Mouse (Mus musculus) lung, postnatal 25 days (tissue): Measurements from ENCODE around the gene Evi5.

Experiments used
- DNase-seq: peaks from one replicate; pipeline ENCODE4 v3.0.0; 2022; ENCODE audit warnings: low spot score

The Evi5 gene

GRCm38 (mm10) chr5:107739023-107739422, 135.9 kb downstream of the Evi5 start:
- DNase-seq, result no peak

GRCm38 (mm10) chr5:107738296-107738695, 136.6 kb downstream of the Evi5 start:
- DNase-seq, result no peak

- DNase-seq, result no peak
Observed at GRCm38 (mm10) chr5:107736171-107736570, 138.7 kb downstream of the Evi5 start.

GRCm38 (mm10) chr5:107731844-107732243, 143.1 kb downstream of the Evi5 start:
- no peak for DNase-seq

GRCm38 (mm10) chr5:107731408-107731807, 143.5 kb downstream of the Evi5 start:
- DNase-seq, result no peak

DNA sequence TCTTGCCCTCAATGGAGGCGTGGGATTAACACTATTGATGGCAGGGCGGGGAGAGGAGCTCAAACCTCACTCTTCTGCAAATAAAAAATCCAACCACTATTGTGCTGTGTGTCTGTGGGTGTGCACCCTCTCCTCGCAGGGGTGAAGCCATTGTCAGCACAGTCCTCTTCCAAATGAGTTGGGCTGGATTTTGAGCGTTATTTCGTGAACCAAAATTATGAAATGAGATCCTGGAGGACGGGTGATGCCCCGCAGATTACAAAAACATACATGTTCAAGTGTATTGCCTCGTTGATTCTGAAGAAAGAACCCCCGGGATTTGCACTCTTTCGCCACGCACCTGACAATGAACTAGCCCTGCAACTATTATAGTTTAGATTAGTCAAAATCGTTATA, 147.9 kb downstream of the Evi5 start:
- no peak for DNase-seq

- DNase-seq, result no peak
Observed at GRCm38 (mm10) chr5:107726281-107727006, 148.5 kb downstream of the Evi5 start.

DNA sequence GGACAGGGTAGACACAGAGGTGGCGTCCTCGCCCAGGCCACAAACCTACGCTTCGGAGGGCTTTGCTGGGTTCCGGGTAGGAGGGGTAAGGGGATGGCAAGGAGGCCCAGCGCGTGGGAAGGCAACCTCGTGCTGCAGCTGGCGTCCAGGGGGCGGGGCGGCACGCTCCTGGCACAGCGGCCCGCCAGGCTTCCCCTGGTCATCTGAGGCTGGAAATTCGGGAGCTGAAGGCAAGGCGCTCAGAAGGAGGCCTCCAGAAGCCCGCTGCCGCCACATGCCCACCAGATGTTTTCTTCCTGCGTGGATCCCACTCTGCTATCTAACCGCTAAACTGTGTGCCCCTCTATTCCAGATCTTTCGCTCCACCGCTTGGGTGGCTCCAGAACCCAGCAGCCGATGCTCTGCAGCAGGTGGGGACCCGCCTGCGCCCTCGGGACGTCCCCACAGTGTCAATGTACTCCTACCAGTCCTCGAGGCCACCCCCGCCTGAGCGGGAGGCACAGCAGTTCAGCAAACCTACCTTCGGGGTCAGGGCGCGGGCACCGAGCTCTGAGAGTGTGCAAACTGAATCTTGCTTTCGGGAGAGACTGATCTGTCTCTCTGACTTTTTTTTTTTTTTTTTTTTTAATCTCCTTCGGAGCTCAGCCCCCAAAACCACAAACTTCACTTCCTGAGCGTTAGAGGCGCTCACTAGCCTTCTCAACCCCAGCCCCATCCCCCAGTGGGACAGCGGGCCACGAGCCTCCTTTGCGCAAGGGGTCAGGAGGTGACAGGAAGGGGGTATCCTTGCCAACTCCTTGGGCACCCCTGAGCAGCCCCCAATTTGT, 149.3 kb downstream of the Evi5 start, which contains the start of gene Gfi1:
Gene Gfi1 (minus strand): TSS at position 602 of the 827 bp plus-strand sequence.
- peak; percentile 21 for DNase-seq

DNA sequence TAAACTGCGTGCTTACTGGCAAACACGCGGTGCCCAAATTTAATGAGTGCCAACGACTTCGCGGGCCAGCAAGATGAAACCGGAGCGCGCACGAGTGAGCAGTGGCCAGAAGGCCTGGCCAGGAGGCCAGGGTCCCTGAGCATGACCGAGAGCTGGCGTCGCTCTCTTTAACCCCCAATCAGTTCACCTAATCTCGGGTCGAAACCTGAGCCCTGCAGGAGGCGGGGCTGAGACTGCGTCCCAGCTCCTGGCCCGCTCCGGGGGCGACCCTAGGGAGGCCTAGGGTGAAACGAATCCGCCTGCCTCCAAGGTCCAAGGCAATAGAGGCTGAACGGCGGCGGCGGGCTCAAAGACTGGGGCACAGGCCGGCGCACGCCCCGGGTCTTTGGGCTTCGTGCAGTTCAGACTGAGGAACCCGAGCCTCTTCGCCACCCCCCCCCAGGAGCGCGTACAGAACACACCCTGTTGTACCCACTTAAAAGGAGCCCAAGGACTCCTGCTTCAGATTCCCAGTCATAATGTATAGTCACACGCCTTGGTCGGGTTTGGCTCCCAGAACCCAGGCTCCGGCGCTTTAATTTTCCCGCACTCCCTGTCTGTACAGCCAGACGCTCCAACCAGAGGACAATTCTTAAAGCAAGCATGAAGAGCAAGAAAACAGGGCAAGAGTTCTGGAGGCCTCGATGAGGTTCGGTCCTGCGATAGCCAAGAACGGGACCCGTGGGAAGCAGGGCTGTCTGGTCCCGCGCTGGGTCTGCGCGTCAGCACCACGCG, 150.1 kb downstream of the Evi5 start:
- DNase-seq, result no peak

GRCm38 (mm10) chr5:107723541-107724511, 151.1 kb downstream of the Evi5 start:
- peak; percentile 26 for DNase-seq

GRCm38 (mm10) chr5:107722661-107723532, 152.0 kb downstream of the Evi5 start:
- DNase-seq, result no peak

GRCm38 (mm10) chr5:107721638-107722011, 153.3 kb downstream of the Evi5 start:
- DNase-seq, result no peak

DNA sequence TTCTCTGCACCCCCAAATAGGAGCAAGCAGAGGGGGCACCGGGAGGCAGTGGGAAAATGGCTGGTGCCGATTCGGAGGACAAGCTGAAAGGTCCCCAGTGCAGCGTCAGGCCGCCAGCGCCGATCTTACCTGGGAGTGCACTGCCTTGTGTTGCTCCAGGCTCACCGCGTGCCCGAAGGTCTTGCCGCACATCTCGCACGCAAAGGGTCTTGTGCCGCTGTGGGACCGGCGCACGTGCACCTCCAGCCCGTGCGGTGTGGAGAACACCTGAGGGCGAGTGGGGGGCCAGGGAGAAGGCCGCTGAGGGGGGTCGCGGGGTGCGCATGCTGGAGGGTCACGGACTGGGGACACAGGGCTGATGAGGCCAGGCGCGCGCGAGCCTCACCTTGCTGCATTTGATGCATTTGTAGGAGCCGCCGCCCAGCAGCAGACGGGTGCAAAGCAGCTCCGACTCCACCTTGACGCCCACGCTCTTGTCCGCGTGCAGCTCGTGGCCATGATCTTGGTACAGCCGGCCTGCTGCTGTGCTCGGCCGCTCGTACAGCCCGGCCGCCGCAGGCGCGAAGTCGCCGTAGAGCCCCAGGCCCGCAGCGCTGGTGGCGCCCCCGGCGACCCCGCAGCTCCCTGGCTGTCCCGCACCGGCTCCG, 153.8 kb downstream of the Evi5 start:
- DNase-seq, result no peak

DNA sequence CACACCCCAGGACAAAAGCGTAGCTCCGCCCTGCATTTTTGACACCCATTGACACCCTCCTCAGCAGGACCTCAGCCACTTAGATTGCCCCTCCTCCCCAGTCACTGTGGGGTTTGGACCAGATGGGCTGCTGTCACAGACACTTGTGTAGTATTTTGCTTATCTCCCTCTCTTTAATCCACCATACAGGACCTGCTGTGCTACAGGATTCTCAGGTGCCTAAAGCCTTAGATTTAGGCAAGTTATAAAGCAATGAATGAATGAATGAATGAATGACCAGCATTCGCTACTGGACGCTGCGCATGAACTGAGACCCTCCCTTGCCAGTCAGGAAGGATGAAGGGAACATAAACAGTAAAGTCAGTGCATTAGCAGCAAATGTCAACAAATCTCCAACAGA, 154.4 kb downstream of the Evi5 start:
- DNase-seq, result no peak

DNA sequence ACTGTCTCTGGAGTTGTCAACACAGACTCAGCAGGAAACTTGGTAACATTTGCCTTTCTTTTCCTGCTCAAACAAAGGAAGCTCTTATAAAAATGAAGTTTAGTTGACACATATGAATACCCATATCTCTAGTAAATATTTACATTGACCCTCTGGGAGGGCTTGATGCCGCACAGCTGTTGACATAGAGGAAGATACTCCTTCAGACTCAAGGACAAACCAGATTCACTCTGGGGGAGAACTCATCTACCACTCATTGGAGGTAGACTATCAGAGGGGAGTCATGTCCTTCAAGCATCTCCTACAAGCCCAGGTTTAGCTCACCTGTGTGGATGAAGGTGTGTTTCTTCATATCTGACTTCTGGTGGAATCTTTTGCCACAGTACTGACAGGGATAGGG, 155.1 kb downstream of the Evi5 start:
- no peak for DNase-seq

- DNase-seq, result no peak
Observed at GRCm38 (mm10) chr5:107719209-107719608, 155.7 kb downstream of the Evi5 start.

GRCm38 (mm10) chr5:107717871-107718361, 157.0 kb downstream of the Evi5 start:
- DNase-seq, result no peak

DNA sequence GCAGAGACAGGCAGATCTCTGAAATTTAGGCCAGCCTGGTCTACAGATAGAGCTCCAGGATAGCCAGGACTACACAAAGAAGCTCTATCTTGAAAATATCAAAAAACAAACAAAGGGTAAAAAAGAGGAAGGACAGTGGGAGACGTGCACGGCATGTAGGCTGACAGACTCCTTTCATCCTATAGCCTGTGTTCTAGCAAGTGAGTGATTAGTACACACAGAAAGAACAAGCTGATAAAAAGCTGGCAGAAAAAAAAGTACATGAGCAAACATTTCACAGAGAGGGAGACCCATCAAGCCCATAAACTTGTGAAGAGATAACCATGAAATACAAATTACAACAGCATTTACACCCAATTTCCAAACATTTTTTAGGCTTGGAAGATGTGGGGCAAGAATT, 163.2 kb downstream of the Evi5 start:
- no peak for DNase-seq

DNA sequence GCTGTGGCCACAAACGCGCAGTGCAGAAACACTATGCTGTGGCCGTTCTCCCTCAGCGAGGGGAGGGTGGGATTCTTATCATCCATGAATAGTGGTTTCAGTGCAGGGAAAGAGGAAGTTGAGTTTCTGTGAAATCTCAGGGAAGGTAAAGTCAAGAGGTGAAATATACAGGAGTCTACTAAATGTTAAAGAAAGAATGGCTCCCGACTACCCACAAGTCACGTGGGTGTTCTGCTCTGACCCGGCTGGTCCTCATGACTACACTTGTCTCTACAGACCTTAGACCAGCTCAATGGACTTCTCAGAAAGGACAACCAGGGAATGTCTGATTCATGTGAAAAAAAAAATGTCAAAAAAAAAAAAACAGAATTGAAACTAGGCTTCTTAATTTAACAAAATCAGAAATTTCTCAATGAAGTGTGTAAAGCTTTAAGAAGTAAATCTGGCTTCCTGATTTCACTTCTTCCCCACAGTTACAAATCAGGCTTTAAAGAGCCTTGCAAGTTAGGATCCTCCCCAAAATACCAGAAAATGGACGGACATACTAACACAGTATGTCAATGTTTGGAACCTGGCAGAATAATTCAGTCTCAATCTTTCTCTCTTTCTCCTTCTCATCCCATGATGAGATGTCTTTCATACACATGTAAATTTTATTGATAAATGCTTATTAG, 166.6 kb downstream of the Evi5 start:
- DNase-seq, result no peak
